Mouse (Mus musculus) liver, embryonic 14.5 days (tissue): ENCODE data around the gene Fgfr2. TPM values are rescaled to one million over a fixed set of nuclear protein-coding genes. Genes with fewer than 3 reads are reported as not detected.

Experiments used
- ATAC-seq: fragments of 200-750 bp; cut with Nextera tagmentation; 2 replicates; pipeline ENCODE4 v1.8.0; 2017; ENCODE audit warnings: moderate number of reproducible peaks, mild to moderate bottlenecking, moderate library complexity; ENCODE audit not compliant: insufficient read depth
- DNase-seq, 3 experiments: peaks; one replicate each; pipeline ENCODE4 v3.0.0-alpha.2; 2012 to 2013; ENCODE audit warnings: low read depth in 3 of 3, low spot score in 3 of 3
- H3K27ac ChIP-seq: fragments of 300-500 bp; sonication (generic); 2 replicates; pipeline ENCODE4 v1.5.1; 2014; ENCODE audit warnings: moderate library complexity, mild to moderate bottlenecking, control low read depth, inconsistent platforms
- H3K27me3 ChIP-seq: fragments of 300-500 bp; sonication (generic); 2 replicates; pipeline ENCODE4 v1.6.1; 2014; ENCODE audit warnings: mild to moderate bottlenecking, low read length, moderate library complexity; ENCODE audit not compliant: control insufficient read depth, insufficient read depth
- H3K36me3 ChIP-seq: fragments of 300-500 bp; sonication (generic); replicated peaks from 2 replicates; pipeline ENCODE4 v1.6.1; 2014; ENCODE audit warnings: low read depth; ENCODE audit not compliant: control insufficient read depth, insufficient read depth
- H3K4me1 ChIP-seq, 2 experiments: fragments of 200-500 bp in 1 of 2; fragments of 300-500 bp in 1 of 2; sonication (generic) in 1 of 2; replicated peaks; 2 replicates each; pipeline ENCODE4 v1.6.1; 2012 to 2014; ENCODE audit warnings: antibody characterized with exemption in 1 of 2, inconsistent platforms in 1 of 2, low read length in 1 of 2; ENCODE audit not compliant: control insufficient read depth in 2 of 2, insufficient read depth in 2 of 2
- H3K4me2 ChIP-seq: fragments of 300-500 bp; sonication (generic); 2 replicates; pipeline ENCODE4 v1.6.1; 2014; ENCODE audit warnings: low read depth, mild to moderate bottlenecking, control low read depth, moderate library complexity
- H3K4me3 ChIP-seq, 2 experiments: fragments of 200-500 bp in 1 of 2; fragments of 300-500 bp in 1 of 2; sonication (generic) in 1 of 2; 2 replicates each; pipeline ENCODE4 v1.5.1; 2012 to 2014; ENCODE audit warnings: low read depth in 2 of 2, low read length in 2 of 2, mild to moderate bottlenecking in 2 of 2, control low read depth in 1 of 2, inconsistent platforms in 1 of 2, moderate library complexity in 1 of 2; ENCODE audit not compliant: insufficient read depth in 1 of 2
- H3K9ac ChIP-seq: fragments of 300-500 bp; sonication (generic); replicated peaks from 2 replicates; pipeline ENCODE4 v1.6.1; 2014; ENCODE audit warnings: mild to moderate bottlenecking, control low read depth, moderate library complexity
- H3K9me3 ChIP-seq: fragments of 300-500 bp; sonication (generic); 2 replicates; pipeline ENCODE4 v1.6.1; 2016; ENCODE audit warnings: low read length, mixed read lengths; ENCODE audit not compliant: control insufficient read depth
- CTCF ChIP-seq: IDR thresholded peaks from 2 replicates; pipeline ENCODE4 v1.5.1; 2016; ENCODE audit warnings: antibody characterized with exemption, low read depth, control low read depth
- EP300 ChIP-seq: IDR thresholded peaks from 2 replicates; pipeline ENCODE4 v1.6.1; 2016; ENCODE audit warnings: antibody characterized with exemption, low read depth
- WGBS: fragments of 180-500 bp; shearing (Covaris S2); extraction: QIAGEN DNeasy Blood & Tissue Kit; methylation state at CpG from one replicate; pipeline ENCODE4 v1.1.7; 2014; ENCODE audit not compliant: insufficient replicate concordance; 5-methylcytosine and 5-hydroxymethylcytosine counted together
- polyA plus RNA-seq, 2 experiments: library from polyadenylated mRNA; depleted of rRNA in 1 of 2; stranded (reverse) in 1 of 2; unstranded in 1 of 2; fragments of >200 nt; fragmentation: Nextera tagmentation in 1 of 2; extraction: Ambion mirVana in 1 of 2; gene quantifications; 2 replicates each; pipeline versions ENCODE4 v1.2.1 to v1.2.3; 2012 to 2014

Gene Fgfr2
- polyA plus RNA-seq, 2 experiments, result 7.9 to 8.8 TPM

- no peak for TF ChIP-seq CTCF
- no peak for TF ChIP-seq EP300
- DNase-seq (no peak), ATAC-seq (no peak)
- H3K4me1 ChIP-seq, result peaks cover 4 to 39% of the 10 kb centered on the region in 2 experiments
- H3K9me3 ChIP-seq, result no peaks in the 10 kb centered on the region
- no peak overlapping the region for H3K9ac ChIP-seq
- no peak overlapping the region for H3K4me2 ChIP-seq
- H3K27ac ChIP-seq, result no peak overlapping the region
- H3K36me3 ChIP-seq, result no peaks in the 10 kb centered on the region
- no peaks in the 10 kb centered on the region for H3K27me3 ChIP-seq
- WGBS, result 45% methylated on average over 8 of the region's 8 CpGs
- no peak overlapping the region for H3K4me3 ChIP-seq
These were observed 738.3 kb downstream of the Fgfr2 start for GRCm38 (mm10) chr7:132384736-132385455.

DNA sequence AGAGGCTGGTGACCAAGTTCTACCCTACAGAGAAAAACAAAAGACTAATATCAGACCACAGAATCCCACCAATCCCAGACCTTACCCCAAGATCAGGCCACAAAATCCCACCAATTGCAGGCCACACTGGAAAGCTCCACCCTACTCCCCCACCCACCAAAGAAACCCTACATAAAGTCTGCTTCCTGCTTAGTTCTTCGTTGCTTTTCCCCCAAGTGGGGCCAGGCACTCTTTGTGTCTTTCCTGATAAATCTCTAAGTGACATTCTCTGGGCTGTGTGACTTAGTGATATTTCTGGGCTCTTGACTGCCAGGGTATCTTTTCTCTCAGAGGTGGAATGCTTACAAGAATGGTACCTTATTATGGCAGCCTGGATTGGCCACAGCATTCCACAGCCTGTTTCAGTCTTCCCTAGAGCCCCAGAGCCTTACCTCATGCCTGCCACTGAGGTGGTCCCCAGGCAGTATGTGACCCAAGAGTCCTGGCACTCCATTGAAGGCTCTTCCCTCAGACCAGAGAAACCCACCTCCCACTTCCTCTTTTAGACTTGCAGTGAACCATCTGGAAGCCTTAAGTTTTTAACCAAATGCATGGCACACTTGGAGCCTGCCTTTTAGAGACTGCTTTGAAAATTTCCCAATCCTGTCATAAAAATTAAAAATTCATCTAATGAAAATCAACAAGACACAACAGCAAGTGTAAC lies 742.4 kb downstream of the Fgfr2 start:
- ATAC-seq, result peak; percentile 15; the same call in 1 of the 2 replicates
- Histone ChIP-seq H3K9me3 (no peaks in the 10 kb centered on the region), H3K4me2 (no peak overlapping the region), H3K9ac (no peak overlapping the region), H3K4me1 (peaks cover 0 to 14% of the 10 kb centered on the region in 2 experiments; a peak in 2 of 4 replicates), H3K36me3 (no peaks in the 10 kb centered on the region), H3K4me3 (no peak overlapping the region), H3K27ac (no peak overlapping the region), H3K27me3 (no peaks in the 10 kb centered on the region)
- DNase-seq, result no peak
- WGBS, result 7% methylated on average over 1 of the region's 1 CpGs
- TF ChIP-seq EP300 (no peak), CTCF (no peak)

DNA sequence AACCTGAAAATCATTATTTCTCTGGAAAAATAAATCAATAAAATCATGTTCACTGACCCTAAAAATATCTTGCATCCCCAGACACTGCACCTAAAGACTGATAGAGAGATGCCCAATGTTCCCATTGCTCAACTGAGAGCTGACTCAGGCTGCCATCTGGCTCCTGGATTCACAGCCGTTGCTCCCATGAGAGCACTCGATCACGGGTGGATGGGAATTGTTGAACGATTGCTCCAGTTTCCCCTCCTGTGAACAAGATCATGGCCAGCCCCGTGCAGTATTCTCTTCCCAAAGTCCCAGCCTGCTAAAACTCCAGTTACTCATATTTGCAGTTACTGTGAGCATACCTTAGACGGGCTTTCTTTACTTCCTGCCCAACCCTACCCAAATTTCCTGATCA lies 745.2 kb downstream of the Fgfr2 start:
- Histone ChIP-seq H3K4me3 (no peak overlapping the region), H3K9ac (no peak overlapping the region), H3K9me3 (no peaks in the 10 kb centered on the region), H3K36me3 (no peaks in the 10 kb centered on the region), H3K27ac (no peak overlapping the region), H3K4me2 (no peak overlapping the region), H3K27me3 (no peaks in the 10 kb centered on the region), H3K4me1 (peaks cover 0 to 6% of the 10 kb centered on the region in 2 experiments; a peak in 1 of 4 replicates)
- TF ChIP-seq CTCF (no peak), EP300 (no peak)
- 51% methylated on average over 6 of the region's 6 CpGs for WGBS
- ATAC-seq (no peak), DNase-seq (no peak)

GRCm38 (mm10) chr7:132373594-132374378 lies 749.4 kb downstream of the Fgfr2 start:
- ATAC-seq, result no peak

More at GRCm38 (mm10) chr7:132373594-132374378, 749.4 kb downstream of the Fgfr2 start:
- no peak overlapping the region for H3K9ac ChIP-seq
- DNase-seq, result no peak
- H3K27me3 ChIP-seq, result no peaks in the 10 kb centered on the region
- WGBS, result 50% methylated on average over 10 of the region's 10 CpGs
- TF ChIP-seq CTCF (no peak; the same call in 1 of the 2 replicates), EP300 (no peak)
- no peak overlapping the region for H3K4me2 ChIP-seq
- H3K36me3 ChIP-seq, result no peaks in the 10 kb centered on the region
- H3K9me3 ChIP-seq, result no peaks in the 10 kb centered on the region
- H3K27ac ChIP-seq, result no peak overlapping the region
- no peaks in the 10 kb centered on the region for H3K4me1 ChIP-seq
- H3K4me3 ChIP-seq, result no peak overlapping the region
